Mouse (Mus musculus): Measurements from ENCODE around the gene Epha1. TPM values are rescaled to one million over a fixed set of nuclear protein-coding genes. Genes with fewer than 3 reads are reported as not detected.

The Epha1 gene
- total and polyA plus RNA-seq, 3 experiments: 0.04 TPM; not detected in 2

- Histone ChIP-seq H3K79me2 (ENCODE audit: control insufficient read depth, insufficient read depth, low read length, poor library complexity) (no peaks in the 10 kb centered on the region), H3K36me3 (ENCODE audit: control insufficient read depth in 1 of 2, insufficient read depth in 2 of 2, low read length in 2 of 2) (peaks cover 0 to 28% of the 10 kb centered on the region in 2 experiments; a peak in 2 of 4 replicates), H3K27me3 (ENCODE audit: control insufficient read depth in 1 of 2, insufficient read depth in 2 of 2, low read length in 2 of 2) (no peaks in the 10 kb centered on the region), H3K27ac (ENCODE audit: control insufficient read depth, low read depth, low read length) (no peak overlapping the region), H3K9ac (ENCODE audit: control insufficient read depth, low read depth, low read length, poor library complexity, severe bottlenecking) (no peak overlapping the region), H3K4me1 (ENCODE audit: control insufficient read depth in 1 of 2, insufficient read depth in 2 of 2, low read length in 2 of 2) (peaks cover 2 to 22% of the 10 kb centered on the region in 2 experiments), H3K4me3 (ENCODE audit: control insufficient read depth in 1 of 2, insufficient read depth in 1 of 2, low read depth in 2 of 2, low read length in 2 of 2) (no peak overlapping the region), H3K9me3 (replicated peaks; ENCODE audit: insufficient read depth, low read length) (no peaks in the 10 kb centered on the region)
- peak; percentile 62 for DNase-seq (ENCODE audit: low read depth, low spot score)
- TF ChIP-seq EP300 (IDR thresholded peaks at IDR 0.05; ENCODE audit: low read depth in 1 of 2, low read length in 2 of 2) (peak; percentile 71 to 78), KAT2A (conservative IDR thresholded peaks at IDR 0.05; ENCODE audit: low read depth, low read length) (no peak), BHLHE40 (IDR thresholded peaks at IDR 0.05; ENCODE audit: borderline replicate concordance, low read depth, low read length) (no peak), TAL1 (IDR thresholded peaks at IDR 0.05; ENCODE audit: low read length) (peak; percentile 72), POLR2AphosphoS5 (IDR thresholded peaks at IDR 0.05; ENCODE audit: borderline replicate concordance, low read depth, low read length) (no peak), USF1 (IDR thresholded peaks at IDR 0.05; ENCODE audit: low read depth, low read length) (no peak), POLR2A (IDR thresholded peaks at IDR 0.05; ENCODE audit: control insufficient read depth in 1 of 2, insufficient read depth in 1 of 2, low read depth in 1 of 2, low read length in 2 of 2, poor library complexity in 1 of 2) (no peak), NELFE (IDR thresholded peaks at IDR 0.05; ENCODE audit: low read depth, low read length) (no peak), JUND (IDR thresholded peaks at IDR 0.05; ENCODE audit: low read depth, low read length) (no peak), HCFC1 (IDR thresholded peaks at IDR 0.05; ENCODE audit: low read depth, low read length) (no peak), MAX (IDR thresholded peaks at IDR 0.05; ENCODE audit: low read length) (no peak), GATA1 (IDR thresholded peaks at IDR 0.05; ENCODE audit: low read depth, low read length) (peak; percentile 75), SMC3 (IDR thresholded peaks at IDR 0.05; ENCODE audit: low read depth, low read length) (no peak), TCF12 (IDR thresholded peaks at IDR 0.05; ENCODE audit: low read depth, low read length) (peak; percentile 61), MEF2A (IDR thresholded peaks at IDR 0.05; ENCODE audit: extremely low read depth, insufficient replicate concordance, low read depth, low read length, poor library complexity, severe bottlenecking) (no peak), NRF1 (IDR thresholded peaks at IDR 0.05; ENCODE audit: insufficient read depth, low read depth, low read length, poor library complexity, severe bottlenecking) (no peak)
These were observed 44.3 kb downstream of the Epha1 start for GRCm38 (mm10) chr6:42328757-42329156.

- peaks cover 0 to 28% of the 10 kb centered on the region in 2 experiments; a peak in 2 of 4 replicates for H3K36me3 ChIP-seq (ENCODE audit: control insufficient read depth in 1 of 2, insufficient read depth in 2 of 2, low read length in 2 of 2)
- H3K9ac ChIP-seq (ENCODE audit: control insufficient read depth, low read depth, low read length, poor library complexity, severe bottlenecking): no peak overlapping the region
- H3K9me3 ChIP-seq (replicated peaks; ENCODE audit: insufficient read depth, low read length): no peaks in the 10 kb centered on the region
- peak; percentile 83 for DNase-seq (ENCODE audit: low read depth, low spot score)
- peak overlapping the region; percentile 68 for H3K27ac ChIP-seq (ENCODE audit: control insufficient read depth, low read depth, low read length)
- H3K27me3 ChIP-seq (ENCODE audit: control insufficient read depth in 1 of 2, insufficient read depth in 2 of 2, low read length in 2 of 2): peaks cover 0 to 1% of the 10 kb centered on the region in 2 experiments; a peak in 1 of 4 replicates
- no peak overlapping the region for H3K4me3 ChIP-seq (ENCODE audit: control insufficient read depth in 1 of 2, insufficient read depth in 1 of 2, low read depth in 2 of 2, low read length in 2 of 2)
- no peaks in the 10 kb centered on the region for H3K79me2 ChIP-seq (ENCODE audit: control insufficient read depth, insufficient read depth, low read length, poor library complexity)
- H3K4me1 ChIP-seq (ENCODE audit: control insufficient read depth in 1 of 2, insufficient read depth in 2 of 2, low read length in 2 of 2): peaks cover 2 to 22% of the 10 kb centered on the region in 2 experiments
- TF ChIP-seq ZNF384 (IDR thresholded peaks at IDR 0.05; ENCODE audit: low read depth, low read length) (0 out of 2 replicates have a peak, but pooled peaks have one; percentile 14), SIN3A (IDR thresholded peaks at IDR 0.05; ENCODE audit: low read length) (peak; percentile 56), TBP (IDR thresholded peaks at IDR 0.05; ENCODE audit: low read depth, low read length) (no peak), ELF1 (IDR thresholded peaks at IDR 0.05; ENCODE audit: low read depth, low read length) (no peak), EP300 (IDR thresholded peaks at IDR 0.05; ENCODE audit: low read depth in 1 of 2, low read length in 2 of 2) (peak; percentile 90 to 96), TCF12 (IDR thresholded peaks at IDR 0.05; ENCODE audit: low read depth, low read length) (peak; percentile 77), MYC (IDR thresholded peaks at IDR 0.05; ENCODE audit: low read depth, low read length) (no peak), GATA1 (IDR thresholded peaks at IDR 0.05; ENCODE audit: low read depth, low read length) (peak; percentile 95), GABPA (IDR thresholded peaks at IDR 0.05; ENCODE audit: low read depth, low read length) (no peak), MYB (IDR thresholded peaks at IDR 0.05; ENCODE audit: low read depth, low read length) (no peak), RCOR1 (IDR thresholded peaks at IDR 0.05; ENCODE audit: low read depth, low read length) (peak; percentile 80), USF2 (IDR thresholded peaks at IDR 0.05; ENCODE audit: borderline replicate concordance in 1 of 2, insufficient read depth in 1 of 2, low read depth in 1 of 2, low read length in 2 of 2) (no peak), USF1 (IDR thresholded peaks at IDR 0.05; ENCODE audit: low read depth, low read length) (no peak), CTCF (IDR thresholded peaks at IDR 0.05 in 2 of 3, conservative IDR thresholded peaks at IDR 0.05 in 1 of 3; ENCODE audit: control insufficient read depth in 1 of 3, insufficient read depth in 1 of 3, low read depth in 2 of 3, low read length in 3 of 3, poor library complexity in 1 of 3, severe bottlenecking in 1 of 3) (no peak), POLR2AphosphoS5 (IDR thresholded peaks at IDR 0.05; ENCODE audit: borderline replicate concordance, low read depth, low read length) (no peak), TAL1 (IDR thresholded peaks at IDR 0.05; ENCODE audit: low read length) (peak; percentile 78), BHLHE40 (IDR thresholded peaks at IDR 0.05; ENCODE audit: borderline replicate concordance, low read depth, low read length) (no peak), NRF1 (IDR thresholded peaks at IDR 0.05; ENCODE audit: insufficient read depth, low read depth, low read length, poor library complexity, severe bottlenecking) (no peak), NELFE (IDR thresholded peaks at IDR 0.05; ENCODE audit: low read depth, low read length) (no peak), ETS1 (IDR thresholded peaks at IDR 0.05; ENCODE audit: low read depth, low read length) (peak; percentile 70), UBTF (IDR thresholded peaks at IDR 0.05; ENCODE audit: borderline replicate concordance, insufficient read depth, low read depth, low read length) (no peak), CHD2 (IDR thresholded peaks at IDR 0.05; ENCODE audit: low read length) (no peak; the same call in 1 of the 2 replicates)
These were observed 46.6 kb downstream of the Epha1 start for GRCm38 (mm10) chr6:42326509-42326908.

Data from MEL (cell line).